Mouse (Mus musculus) limb, embryonic 12.5 days (tissue): ENCODE data around the gene Znhit6. TPM values are rescaled to one million over a fixed set of nuclear protein-coding genes. Genes with fewer than 3 reads are reported as not detected.

Experiments
- ATAC-seq: fragments of 200-750 bp; cut with Nextera tagmentation; 2 replicates; pipeline ENCODE4 v1.8.0; 2017; ENCODE audit warnings: low read depth, moderate TSS enrichment; ENCODE audit not compliant: insufficient number of reproducible peaks, insufficient read depth, low FRiP score, low TSS enrichment
- H3K27ac ChIP-seq: fragments of 300-500 bp; sonication (generic); 2 replicates; pipeline ENCODE4 v1.5.1; 2016; ENCODE audit warnings: mild to moderate bottlenecking, moderate library complexity
- H3K27me3 ChIP-seq: fragments of 300-500 bp; sonication (generic); 2 replicates; pipeline ENCODE4 v1.6.1; 2016; ENCODE audit warnings: mild to moderate bottlenecking, moderate library complexity
- H3K36me3 ChIP-seq: fragments of 300-500 bp; sonication (generic); 2 replicates; pipeline ENCODE4 v1.6.1; 2016; ENCODE audit warnings: mild to moderate bottlenecking, moderate library complexity
- H3K4me1 ChIP-seq: fragments of 300-500 bp; sonication (generic); replicated peaks from 2 replicates; pipeline ENCODE4 v1.6.1; 2016
- H3K4me2 ChIP-seq: fragments of 300-500 bp; sonication (generic); 2 replicates; pipeline ENCODE4 v1.6.1; 2016; ENCODE audit warnings: mild to moderate bottlenecking, moderate library complexity
- H3K4me3 ChIP-seq: fragments of 300-500 bp; sonication (generic); replicated peaks from 2 replicates; pipeline ENCODE4 v1.5.1; 2016; ENCODE audit warnings: mild to moderate bottlenecking
- H3K9ac ChIP-seq: fragments of 300-500 bp; sonication (generic); replicated peaks from 2 replicates; pipeline ENCODE4 v1.6.1; 2016; ENCODE audit warnings: mild to moderate bottlenecking, moderate library complexity
- H3K9me3 ChIP-seq: fragments of 300-500 bp; sonication (generic); 2 replicates; pipeline ENCODE4 v1.6.1; 2016; ENCODE audit warnings: mild to moderate bottlenecking, moderate library complexity
- WGBS: fragments of 180-500 bp; shearing (Covaris S2); methylation state at CpG from one replicate; pipeline ENCODE4 v1.1.7; 2016; 5-methylcytosine and 5-hydroxymethylcytosine counted together
- polyA plus RNA-seq: library from polyadenylated mRNA; unstranded; fragments of >200 nt; fragmentation: Nextera tagmentation; extraction: Ambion mirVana; gene quantifications from 2 replicates; pipeline ENCODE4 v1.2.1, GENCODE M21; 2016

The Znhit6 gene
- polyA plus RNA-seq, 1 experiment from 2014 or later, result 45.7 TPM

DNA sequence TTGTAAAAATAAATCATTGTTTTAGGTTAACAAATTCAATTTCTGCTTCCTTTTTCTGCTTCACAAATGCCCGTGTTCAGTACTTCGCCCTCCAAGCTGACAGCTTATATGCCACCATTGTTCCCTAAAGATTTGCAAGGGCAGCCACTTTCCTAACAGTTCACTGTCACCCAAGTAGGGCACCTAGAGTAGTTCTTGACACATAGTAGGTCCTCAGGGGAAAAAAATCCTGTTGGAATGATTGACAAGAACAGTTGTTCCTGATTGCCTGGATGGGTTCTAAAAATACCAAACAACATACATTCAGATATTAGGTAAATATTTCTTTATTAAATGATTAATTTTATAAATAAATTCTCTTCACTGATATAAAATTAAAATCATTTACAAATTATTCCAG lies 70.7 kb downstream of the Znhit6 start:
- no peak for ATAC-seq
- Histone ChIP-seq H3K36me3 (peaks cover 15% of the 10 kb centered on the region), H3K4me1 (peaks cover 57% of the 10 kb centered on the region), H3K9me3 (no peaks in the 10 kb centered on the region), H3K9ac (no peak overlapping the region), H3K27ac (no peak overlapping the region), H3K4me2 (0 out of 2 replicates have a peak overlapping the region, but pooled peaks have one; percentile 26), H3K4me3 (no peak overlapping the region), H3K27me3 (no peaks in the 10 kb centered on the region)
- 86% methylated on average over 2 of the region's 2 CpGs for WGBS

DNA sequence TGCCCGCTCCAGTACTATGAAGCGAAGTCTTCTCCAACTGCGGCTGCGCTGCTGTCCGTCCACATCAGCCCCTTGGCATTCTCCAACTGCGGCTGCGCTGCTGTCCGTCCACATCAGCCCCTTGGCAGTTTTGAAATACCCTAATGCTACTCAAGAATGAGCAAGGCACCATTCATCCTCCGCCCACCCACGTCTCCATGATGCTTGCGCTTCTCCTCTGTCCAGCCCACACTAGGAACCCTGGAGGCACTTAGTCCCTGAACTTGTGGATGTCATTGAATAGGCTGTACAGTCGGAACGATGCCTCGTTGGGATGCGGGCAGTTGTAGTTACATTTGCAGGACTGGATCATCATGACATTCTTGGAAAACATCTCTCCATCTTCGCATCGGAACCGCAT lies 71.4 kb downstream of the Znhit6 start:
- H3K27ac ChIP-seq, result no peak overlapping the region
- ATAC-seq, result no peak
- H3K4me2 ChIP-seq, result peak overlapping the region; percentile 80
- H3K4me3 ChIP-seq, result peak overlapping the region; percentile 76
- 95% methylated on average over 18 of the region's 18 CpGs for WGBS
- no peak overlapping the region for H3K9ac ChIP-seq
- H3K36me3 ChIP-seq, result peaks cover 15% of the 10 kb centered on the region
- peaks cover 61% of the 10 kb centered on the region for H3K4me1 ChIP-seq
- H3K27me3 ChIP-seq, result no peaks in the 10 kb centered on the region
- H3K9me3 ChIP-seq, result no peaks in the 10 kb centered on the region

DNA sequence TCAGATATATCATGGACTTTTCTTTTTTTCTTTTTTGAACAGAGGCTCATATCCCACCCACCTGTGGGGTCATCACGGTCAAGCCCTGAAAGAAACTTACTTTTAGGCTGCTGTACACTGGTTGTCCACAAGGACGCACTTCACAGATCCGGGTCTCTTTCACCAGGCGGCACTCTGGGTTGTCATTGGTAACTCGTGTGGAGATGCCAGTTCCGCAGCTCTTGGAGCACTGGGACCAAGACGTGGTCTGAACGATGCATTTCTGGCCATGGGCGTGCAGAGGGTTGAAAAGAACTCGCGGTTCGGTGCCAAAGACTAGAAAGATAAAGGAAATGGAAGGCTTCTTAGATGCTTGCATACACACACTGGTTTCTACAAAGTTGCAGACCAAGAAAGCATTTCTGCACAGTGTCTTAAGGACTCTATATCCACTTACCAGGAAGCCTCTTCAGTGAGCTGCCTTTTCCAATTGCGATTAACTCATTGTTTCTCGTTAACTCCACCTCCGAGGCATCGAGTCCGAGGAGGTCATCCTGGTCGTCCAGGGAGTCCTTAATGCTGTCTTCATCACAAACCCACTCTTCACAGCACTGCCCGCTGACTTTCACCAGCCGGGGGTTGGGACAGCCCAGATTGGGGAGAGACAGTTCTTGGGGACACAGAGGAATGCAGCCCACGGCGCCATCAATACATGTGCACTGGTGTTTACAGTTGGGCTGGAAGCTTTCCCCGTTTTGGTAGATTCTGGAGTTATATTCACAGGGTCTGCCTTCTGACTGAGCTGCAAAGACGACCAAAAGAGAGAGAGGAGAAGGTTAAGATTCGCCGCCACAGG lies 72.3 kb downstream of the Znhit6 start:
- Histone ChIP-seq H3K27me3 (no peaks in the 10 kb centered on the region), H3K4me1 (peaks cover 61% of the 10 kb centered on the region), H3K27ac (peak overlapping the region; percentile 98), H3K4me2 (peak overlapping the region; percentile 80), H3K4me3 (peak overlapping the region; percentile 76), H3K36me3 (peaks cover 15% of the 10 kb centered on the region), H3K9ac (peak overlapping the region; percentile 89), H3K9me3 (no peaks in the 10 kb centered on the region)
- no peak for ATAC-seq
- whole genome bisulfite sequencing, result 27% methylated on average over 26 of the region's 26 CpGs

DNA sequence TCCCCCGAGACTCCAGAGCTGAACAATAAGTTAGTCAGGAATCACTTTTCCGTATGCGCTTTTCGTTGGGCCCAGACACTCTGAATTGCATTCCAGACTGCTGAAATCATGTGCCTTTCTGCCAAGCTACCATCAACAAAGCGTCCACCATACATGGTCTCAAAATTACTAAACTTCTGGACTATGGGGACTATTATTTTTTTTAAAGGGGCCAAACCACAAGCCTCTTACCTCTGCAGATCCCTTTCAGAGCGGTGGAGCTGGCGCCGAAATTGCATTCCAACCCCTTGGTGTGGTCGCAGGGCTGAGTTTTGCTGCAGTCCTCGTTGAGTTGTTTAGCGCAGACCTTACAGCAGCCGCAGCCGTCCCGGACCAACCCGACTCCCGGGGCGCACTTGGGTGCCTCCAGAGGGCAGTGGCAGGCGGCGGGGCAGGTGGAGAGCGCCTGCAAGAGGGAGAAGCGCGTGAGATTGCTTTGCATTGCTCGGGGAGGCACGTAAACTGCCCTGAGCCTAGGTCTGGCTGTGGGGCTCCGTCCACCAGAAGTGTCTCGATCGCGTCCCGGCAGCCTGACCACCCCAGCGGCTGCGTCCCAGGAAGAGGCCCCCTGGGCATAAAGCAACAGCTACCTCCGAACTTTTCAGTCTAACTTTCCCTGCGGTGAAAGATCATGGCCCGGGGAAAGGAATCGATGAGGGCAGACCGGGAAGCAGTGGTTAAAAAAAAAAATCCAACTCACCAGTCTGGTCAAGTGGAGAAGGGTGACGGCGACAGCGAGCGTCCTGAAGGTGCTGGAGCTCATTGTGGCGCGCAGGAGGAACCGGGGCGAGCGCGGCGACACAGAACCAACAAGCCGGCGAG lies 73.2 kb downstream of the Znhit6 start:
- peak overlapping the region; percentile 76 for H3K4me3 ChIP-seq
- peak overlapping the region; percentile 98 for H3K27ac ChIP-seq
- peak overlapping the region; percentile 80 for H3K4me2 ChIP-seq
- WGBS, result under 1% methylated on average over 49 of the region's 49 CpGs
- H3K9me3 ChIP-seq, result no peaks in the 10 kb centered on the region
- peaks cover 15% of the 10 kb centered on the region for H3K36me3 ChIP-seq
- peak overlapping the region; percentile 89 for H3K9ac ChIP-seq
- no peak for ATAC-seq
- peaks cover 66% of the 10 kb centered on the region for H3K4me1 ChIP-seq
- H3K27me3 ChIP-seq, result no peaks in the 10 kb centered on the region

DNA sequence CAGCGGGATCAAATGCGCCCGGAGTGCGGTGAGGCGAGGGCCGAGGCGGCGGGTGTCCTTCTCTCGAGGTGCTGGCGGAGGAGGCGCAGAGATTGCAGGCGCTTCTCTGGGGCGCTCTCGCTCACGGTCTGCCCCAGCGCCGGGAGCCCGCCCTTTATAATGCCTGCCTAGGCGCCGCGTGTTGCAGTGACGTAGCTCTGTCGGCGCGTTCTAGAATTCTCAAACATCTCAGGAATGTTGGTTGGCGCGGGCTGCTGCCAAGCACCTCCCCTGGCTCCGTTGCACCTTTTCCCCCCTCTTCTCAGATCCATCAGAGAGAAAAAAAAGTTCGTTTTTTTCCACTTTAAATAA lies 73.8 kb downstream of the Znhit6 start, which contains the start of gene Ccn1:
Gene Ccn1, minus strand, starts transcription at position 130 of the 351 bp plus-strand sequence.
- under 1% methylated on average over 29 of the region's 29 CpGs for WGBS
- peaks cover 68% of the 10 kb centered on the region for H3K4me1 ChIP-seq

DNA sequence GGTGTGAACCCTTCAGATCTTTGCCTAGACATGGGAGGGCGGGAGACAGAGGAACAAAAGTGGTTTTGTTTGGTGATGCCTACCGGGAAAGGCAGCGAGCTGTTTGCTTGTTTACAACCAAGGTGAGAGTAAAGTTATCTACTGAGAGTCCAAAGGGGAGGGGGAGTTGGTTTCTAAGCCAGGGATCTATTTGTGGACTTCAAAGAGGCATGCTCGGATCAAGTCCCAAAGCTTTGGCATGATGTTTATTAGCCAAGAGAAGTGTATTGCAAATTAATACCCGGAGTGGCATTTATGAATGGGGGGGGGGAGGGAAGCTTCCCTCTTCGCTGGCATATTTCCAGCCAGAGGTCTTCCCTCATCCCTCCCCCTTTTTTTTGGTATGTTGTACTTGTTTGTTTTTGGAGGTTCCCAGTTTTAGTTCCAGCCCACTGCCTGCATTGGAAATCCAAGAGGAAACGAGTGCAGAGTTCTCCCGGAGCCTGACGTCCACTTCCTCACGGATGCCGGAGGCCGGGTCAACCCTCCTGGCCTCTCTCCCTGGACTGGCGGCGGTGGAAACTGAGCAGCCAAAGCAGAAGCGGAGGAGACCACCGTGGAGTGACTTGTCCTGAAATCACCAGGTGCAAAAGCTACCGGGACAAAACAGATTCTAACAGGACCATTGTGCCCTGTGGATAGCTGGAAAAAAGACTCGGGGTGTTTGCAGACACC lies 74.5 kb downstream of the Znhit6 start:
- no peaks in the 10 kb centered on the region for H3K27me3 ChIP-seq
- peak overlapping the region; percentile 98 for H3K27ac ChIP-seq
- peaks cover 68% of the 10 kb centered on the region for H3K4me1 ChIP-seq
- H3K9me3 ChIP-seq, result no peaks in the 10 kb centered on the region
- peak overlapping the region; percentile 76 for H3K4me3 ChIP-seq
- peaks cover 15% of the 10 kb centered on the region for H3K36me3 ChIP-seq
- H3K9ac ChIP-seq, result peak overlapping the region; percentile 89
- 2% methylated on average over 18 of the region's 18 CpGs for WGBS
- peak overlapping the region; percentile 80 for H3K4me2 ChIP-seq
- no peak for ATAC-seq

More for the DNA sequence above, 73.8 kb downstream of the Znhit6 start, which contains the start of gene Ccn1:
- no peaks in the 10 kb centered on the region for H3K9me3 ChIP-seq
- peak within 1 kb of the TSS; percentile 80 for H3K4me2 ChIP-seq
- H3K27ac ChIP-seq, result peak within 1 kb of the TSS; percentile 98
- peak within 1 kb of the TSS; percentile 89 for H3K9ac ChIP-seq
- H3K4me3 ChIP-seq, result peak within 1 kb of the TSS; percentile 76
- H3K27me3 ChIP-seq, result no peaks in the 10 kb centered on the region
- peak; percentile 41 for ATAC-seq
- H3K36me3 ChIP-seq, result peaks cover 15% of the 10 kb centered on the region

DNA sequence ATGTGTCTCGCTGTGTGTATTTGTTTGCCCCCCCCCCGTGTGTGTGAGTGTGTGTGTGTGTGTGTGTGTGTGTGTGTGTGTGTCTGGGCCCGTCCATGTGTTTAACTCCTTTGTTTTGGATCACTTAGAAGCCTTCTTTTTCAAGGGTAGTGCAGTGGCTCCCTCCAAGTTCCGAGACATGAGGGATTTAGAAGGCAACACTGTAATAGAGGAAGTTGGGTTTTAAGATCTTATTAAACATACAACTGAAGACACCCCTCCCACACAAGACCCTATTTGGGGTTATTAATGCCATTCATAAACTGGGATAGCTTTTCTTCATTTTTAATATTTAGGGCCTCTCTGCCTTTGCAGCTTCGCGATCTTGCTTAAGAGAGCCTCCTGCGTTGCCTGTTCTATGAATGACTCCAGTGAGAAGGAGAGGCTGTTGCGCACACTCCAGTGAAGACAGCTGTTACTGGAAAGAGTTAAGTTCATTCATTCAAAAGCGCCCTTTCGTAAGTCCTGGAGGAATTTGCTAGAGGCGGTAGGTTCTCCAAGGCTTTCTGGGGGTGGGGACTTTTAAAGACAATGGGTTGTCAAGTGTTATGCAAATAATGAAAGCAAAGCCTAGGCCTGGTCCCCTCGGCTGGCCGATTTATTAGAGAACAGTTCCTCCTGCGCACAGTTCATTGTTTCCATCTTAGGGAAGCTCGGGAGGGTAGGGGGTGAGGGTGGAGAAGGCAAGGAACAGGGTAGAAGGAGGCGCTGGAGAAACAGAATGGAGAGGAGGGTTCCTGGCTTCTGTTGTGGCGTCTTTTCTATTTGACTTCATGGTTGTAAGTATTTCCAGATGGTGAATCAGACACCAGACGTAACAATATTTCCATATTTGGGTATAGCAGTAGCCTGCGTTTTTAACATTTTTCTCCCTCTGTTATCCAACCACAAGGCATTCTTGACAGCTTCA lies 75.3 kb downstream of the Znhit6 start:
- 2% methylated on average over 19 of the region's 19 CpGs for WGBS
- peak overlapping the region; percentile 89 for H3K9ac ChIP-seq
- peaks cover 63% of the 10 kb centered on the region for H3K4me1 ChIP-seq
- ATAC-seq, result no peak
- peak overlapping the region; percentile 98 for H3K27ac ChIP-seq
- peak overlapping the region; percentile 80 for H3K4me2 ChIP-seq
- peaks cover 15% of the 10 kb centered on the region for H3K36me3 ChIP-seq
- no peaks in the 10 kb centered on the region for H3K27me3 ChIP-seq
- no peaks in the 10 kb centered on the region for H3K9me3 ChIP-seq
- peak overlapping the region; percentile 76 for H3K4me3 ChIP-seq

DNA sequence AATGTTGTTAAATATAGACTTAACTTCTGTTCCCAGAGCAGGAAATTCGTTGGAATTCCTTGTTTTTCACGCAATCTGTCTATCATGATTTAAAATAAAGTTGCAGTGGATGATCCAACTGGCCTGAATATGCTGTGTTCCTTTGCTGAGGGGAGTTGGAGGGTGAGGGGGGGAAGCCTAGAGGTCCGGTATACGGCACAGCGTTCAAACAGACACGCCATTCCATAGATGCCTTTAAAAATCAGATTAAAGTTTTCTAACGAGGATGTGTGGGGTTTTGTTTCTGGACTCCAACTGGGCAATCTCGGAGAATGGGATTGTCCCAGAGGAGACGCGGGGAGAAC lies 75.9 kb downstream of the Znhit6 start:
- Histone ChIP-seq H3K4me2 (peak overlapping the region; percentile 80), H3K27me3 (no peaks in the 10 kb centered on the region), H3K4me1 (peaks cover 58% of the 10 kb centered on the region), H3K36me3 (peaks cover 15% of the 10 kb centered on the region), H3K4me3 (peak overlapping the region; percentile 76), H3K9ac (peak overlapping the region; percentile 65; the same call in 1 of the 2 replicates), H3K9me3 (no peaks in the 10 kb centered on the region), H3K27ac (peak overlapping the region; percentile 98)
- 1% methylated on average over 10 of the region's 10 CpGs for whole genome bisulfite sequencing
- no peak for ATAC-seq

DNA sequence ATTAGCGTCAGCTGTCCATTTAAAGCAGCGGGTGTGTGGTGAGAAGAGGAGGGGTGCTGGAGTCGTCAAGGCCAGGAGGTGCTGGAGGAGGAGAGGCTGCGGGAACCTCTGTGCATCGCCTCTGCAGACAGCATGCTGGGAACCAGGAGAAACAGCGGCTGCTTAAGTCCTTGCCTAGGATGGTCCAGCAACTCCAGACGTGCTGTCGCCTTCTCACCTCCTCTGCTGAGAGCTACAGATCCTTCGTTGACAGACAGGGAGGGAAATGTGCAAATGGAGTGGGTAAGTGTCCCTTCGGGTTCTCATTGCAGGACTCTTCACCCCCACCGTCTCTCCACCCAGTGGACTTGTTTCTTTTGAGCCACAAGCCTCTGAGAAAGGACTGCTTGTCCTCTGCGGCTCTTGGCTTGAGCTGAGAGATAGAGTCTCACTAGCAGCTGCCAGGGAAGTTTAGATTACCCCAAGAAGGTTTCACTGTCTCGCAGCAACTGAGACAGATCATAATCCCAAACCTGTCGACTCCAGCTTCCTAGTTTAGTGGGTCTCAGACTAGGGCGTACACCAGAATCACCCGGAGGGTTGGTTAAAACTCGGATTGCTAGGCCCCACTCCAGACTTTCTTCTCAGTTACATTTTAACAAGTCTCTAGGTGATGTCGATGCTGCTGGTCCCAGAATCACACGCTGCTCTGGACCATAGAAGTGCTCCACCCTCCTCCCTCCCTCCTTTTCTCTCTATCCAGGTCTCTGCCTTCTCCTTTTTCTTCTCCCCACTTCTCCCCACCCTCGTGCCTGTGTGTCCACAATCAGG lies 76.5 kb downstream of the Znhit6 start:
- peak overlapping the region; percentile 98 for H3K27ac ChIP-seq
- no peaks in the 10 kb centered on the region for H3K9me3 ChIP-seq
- H3K4me1 ChIP-seq, result peaks cover 52% of the 10 kb centered on the region
- H3K27me3 ChIP-seq, result no peaks in the 10 kb centered on the region
- H3K4me2 ChIP-seq, result peak overlapping the region; percentile 80
- H3K9ac ChIP-seq, result peak overlapping the region; percentile 65
- peak overlapping the region; percentile 76 for H3K4me3 ChIP-seq
- peaks cover 9% of the 10 kb centered on the region for H3K36me3 ChIP-seq
- ATAC-seq, result peak; percentile 12; the same call in 1 of the 2 replicates
- 5% methylated on average over 20 of the region's 20 CpGs for WGBS
